Mouse (Mus musculus): ENCODE results near the gene Agtr1b. TPM values are rescaled to one million over a fixed set of nuclear protein-coding genes. Genes with fewer than 3 reads are reported as not detected.

The Agtr1b gene
- total RNA-seq (2021): not detected

DNA sequence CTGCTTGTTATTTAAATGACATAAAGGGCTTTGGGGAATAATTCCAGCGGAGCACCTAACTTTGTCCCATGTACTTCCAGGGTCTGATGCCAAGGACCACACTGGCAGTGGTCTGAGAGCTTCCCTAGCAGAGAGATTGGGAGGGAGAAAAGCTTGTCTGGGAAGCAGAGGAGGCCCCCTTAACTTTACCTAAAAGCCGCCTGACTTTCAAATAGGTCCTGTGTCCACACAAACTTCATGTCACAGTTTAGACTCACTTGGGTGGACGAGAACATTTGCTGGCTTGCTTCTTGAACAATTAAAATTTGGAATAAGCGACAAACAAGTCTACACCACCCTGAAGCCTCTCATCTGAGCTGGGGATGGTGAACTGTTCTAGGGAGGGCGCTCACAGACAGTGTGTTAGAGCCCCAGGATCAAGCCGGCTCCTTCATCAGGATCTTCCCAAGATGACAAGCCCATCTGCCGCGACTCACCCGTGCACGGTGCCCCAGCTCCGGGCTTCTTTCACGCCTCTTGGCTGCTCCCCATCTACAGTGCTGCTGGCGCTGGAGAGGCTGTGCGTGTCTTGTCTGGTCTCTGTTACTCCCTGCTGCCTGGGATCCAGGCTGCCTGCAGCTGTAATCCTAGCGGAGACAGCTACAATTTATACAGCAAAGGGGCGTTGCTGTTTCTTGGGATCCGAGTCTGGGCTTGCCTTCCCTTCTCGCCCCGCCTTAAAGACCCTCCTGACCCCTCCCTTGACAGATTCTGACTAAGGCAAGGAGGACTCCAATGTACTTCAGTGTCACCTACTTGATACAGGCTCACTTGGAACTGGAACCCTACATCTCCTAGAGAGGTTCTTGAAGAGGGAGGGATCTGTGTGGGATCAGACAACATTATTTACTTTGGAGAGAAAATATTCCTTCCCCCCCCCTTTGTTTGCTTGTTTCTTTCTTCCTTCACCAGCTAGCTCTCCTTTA is at the start of gene Agtr1b:
TSS of gene Agtr1b (minus strand) at position 620 of the 965 bp plus-strand sequence.
- DNase-seq: peak; percentile 1 to 2
- intact Hi-C loops (cut with DNase I): no loop called here

GRCm38 (mm10) chr3:20353598-20353997 is 13.4 kb downstream of the Agtr1b start:
- no peak for DNase-seq
- intact Hi-C loops (cut with DNase I): no loop called here

DNA sequence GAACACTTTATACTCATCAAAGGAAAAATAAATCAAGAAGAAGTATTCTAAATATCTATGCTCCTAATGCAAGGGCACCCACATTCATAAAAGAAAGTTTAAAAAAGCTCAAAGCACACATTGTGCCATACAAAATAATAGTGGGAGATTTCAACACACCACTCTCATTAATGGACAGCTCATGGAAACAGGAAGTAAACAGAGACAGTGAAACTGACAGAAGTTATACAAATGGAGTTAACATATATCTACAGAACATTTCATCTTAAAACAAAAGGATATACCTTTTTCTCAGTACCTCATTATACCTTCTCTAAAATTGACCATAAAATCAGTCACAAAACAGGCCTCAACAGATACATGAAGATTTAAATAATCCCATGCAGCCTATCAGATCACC is 18.8 kb downstream of the Agtr1b start:
- intact Hi-C loops (cut with DNase I): no loop called here

GRCm38 (mm10) chr3:20340402-20340801 is 26.6 kb downstream of the Agtr1b start:
- intact Hi-C loops (cut with DNase I): no loop called here
- DNase-seq: no peak

More for the DNA sequence above, 18.8 kb downstream of the Agtr1b start:
- no peak for DNase-seq

GRCm38 (mm10) chr3:20334681-20335080 is 32.3 kb downstream of the Agtr1b start:
- peak in 1 of 2 experiments; percentile 7 for DNase-seq

DNA sequence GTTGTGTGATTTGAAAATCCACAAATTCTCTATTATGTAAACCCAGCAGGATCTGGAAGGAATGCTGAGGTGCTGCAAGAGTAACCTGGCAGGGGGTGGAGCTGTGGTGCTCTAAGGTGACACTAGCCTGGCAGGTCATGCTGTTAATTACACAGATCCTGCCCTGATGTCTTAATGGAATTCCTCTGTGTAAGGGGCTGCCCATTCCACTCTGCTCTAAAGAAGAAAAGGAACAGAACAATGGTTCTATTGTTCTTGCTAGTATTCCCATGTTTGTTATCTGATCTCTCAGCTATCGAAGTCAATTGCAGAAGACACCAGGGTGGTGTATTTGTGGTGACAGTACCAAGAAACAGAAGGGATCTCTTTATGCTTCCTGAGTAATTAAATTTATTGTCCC is 49.7 kb downstream of the Agtr1b start:
- intact Hi-C loops (cut with DNase I): no loop called here
- DNase-seq: no peak

More at GRCm38 (mm10) chr3:20334681-20335080, 32.3 kb downstream of the Agtr1b start:
- intact Hi-C loops (cut with DNase I): no loop called here

- no peak for DNase-seq
- intact Hi-C loops (cut with DNase I): no loop called here
Measured at GRCm38 (mm10) chr3:20309142-20309541, 57.8 kb downstream of the Agtr1b start.

- intact Hi-C loops (cut with DNase I): no loop called here
- DNase-seq: no peak
Measured at GRCm38 (mm10) chr3:20307256-20307655, 59.7 kb downstream of the Agtr1b start.

GRCm38 (mm10) chr3:20304758-20305352 is 62.1 kb downstream of the Agtr1b start:
- intact Hi-C loops (cut with DNase I): no loop called here
- peak; percentile 7 to 10 for DNase-seq

DNA sequence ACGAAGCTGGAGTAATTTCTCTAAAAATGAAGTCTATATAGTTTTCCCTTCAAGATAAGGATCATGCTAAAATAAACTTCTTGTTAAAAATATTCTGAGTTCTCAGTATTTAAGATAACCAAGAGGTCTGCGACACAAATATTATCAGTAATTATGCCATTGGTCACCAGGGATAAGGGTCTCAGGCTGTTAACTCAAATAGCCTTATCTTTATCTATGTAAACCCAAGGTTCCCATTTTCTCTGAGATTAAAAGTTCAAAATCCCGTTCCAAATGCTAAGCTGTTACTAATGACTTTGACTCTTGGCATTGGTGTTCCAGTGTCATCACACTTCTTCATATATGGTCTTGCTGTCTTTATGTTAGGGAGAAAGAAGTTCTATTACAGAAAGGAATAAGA is 71.4 kb downstream of the Agtr1b start:
- intact Hi-C loops (cut with DNase I): no loop called here
- DNase-seq: no peak

GRCm38 (mm10) chr3:20294542-20295348 is 72.2 kb downstream of the Agtr1b start:
- intact Hi-C loops (cut with DNase I): no loop called here
- DNase-seq: no peak

DNA sequence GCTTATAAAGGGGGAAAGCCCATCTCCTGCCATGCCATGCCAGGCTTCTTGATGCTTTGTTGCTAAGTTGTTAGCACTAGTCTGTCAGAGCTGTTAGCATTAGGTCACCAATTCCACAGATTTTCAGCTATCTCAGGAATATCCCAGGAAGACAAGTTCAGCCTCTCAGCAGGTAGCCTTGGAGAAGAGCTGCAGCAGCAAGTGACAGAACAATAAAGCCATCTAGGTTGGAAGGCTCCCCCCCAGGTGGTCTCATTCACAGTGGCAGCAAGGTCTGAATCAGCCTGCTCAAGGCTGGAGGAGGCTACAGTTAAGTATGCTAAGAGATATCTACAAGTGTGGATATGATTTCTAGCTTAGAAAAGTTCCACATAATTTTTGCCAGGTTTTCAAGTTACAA is 75.6 kb downstream of the Agtr1b start:
- no peak for DNase-seq
- intact Hi-C loops (cut with DNase I): no loop called here

DNA sequence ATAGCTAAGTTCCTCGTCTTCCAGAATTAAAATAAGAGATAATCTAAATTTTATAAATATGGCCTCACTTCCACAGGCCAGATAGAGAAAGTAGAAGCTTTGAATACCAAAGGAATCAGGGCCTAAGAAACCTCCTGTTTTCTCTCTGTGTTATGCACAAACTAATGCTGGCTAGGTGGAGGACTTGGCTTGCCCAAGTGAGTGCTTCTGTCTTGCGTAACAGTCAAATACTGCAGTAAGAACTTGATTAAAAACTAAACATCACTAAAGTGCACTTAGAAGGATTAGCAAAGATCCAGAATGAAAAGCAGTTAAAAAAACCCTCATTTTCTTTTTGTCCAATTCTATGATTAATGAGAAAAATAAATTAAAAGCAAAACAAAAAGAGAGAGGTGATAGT is 78.2 kb downstream of the Agtr1b start:
- DNase-seq: no peak
- intact Hi-C loops (cut with DNase I): no loop called here

DNA sequence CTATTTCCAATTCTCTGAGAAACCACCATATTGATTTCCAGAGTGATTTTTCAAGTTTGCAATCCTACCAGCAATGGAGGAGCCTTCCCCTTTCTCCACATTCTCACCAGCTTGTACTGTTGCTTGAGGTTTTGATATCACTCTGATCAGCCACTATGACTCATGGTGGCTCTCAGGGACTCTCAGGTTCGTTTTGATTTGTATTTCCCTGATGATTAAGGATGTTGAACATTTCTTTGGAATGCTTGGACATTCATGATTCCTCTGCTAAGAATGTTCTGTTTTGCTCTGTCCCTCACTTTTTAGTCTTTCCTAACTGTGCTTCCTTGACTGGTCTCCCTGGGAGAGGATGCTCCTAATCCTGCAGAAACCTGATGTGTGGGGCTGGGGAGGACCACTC is 85.2 kb downstream of the Agtr1b start:
- intact Hi-C loops (cut with DNase I): no loop called here

DNA sequence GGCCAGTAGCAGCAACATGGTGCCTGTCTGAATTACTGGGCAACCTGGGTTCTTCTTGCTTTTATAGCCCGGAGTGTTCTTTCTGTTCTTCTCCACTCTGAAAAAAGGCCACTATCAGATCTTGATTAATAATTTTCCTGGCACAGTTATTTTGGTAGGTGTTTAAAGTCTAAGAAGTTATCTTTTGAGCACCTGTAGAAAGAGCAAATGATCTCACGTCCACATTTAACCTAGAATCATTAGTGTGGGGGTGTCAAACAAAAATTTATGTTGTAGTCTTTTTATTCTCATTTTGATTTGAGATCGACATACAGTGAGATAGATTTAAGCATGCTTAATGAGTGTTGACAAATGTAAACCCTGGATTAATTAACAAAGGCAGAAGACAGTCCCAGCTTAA is 91.3 kb downstream of the Agtr1b start, which contains the start of gene Cpb1:
TSS of gene Cpb1 (minus strand) at position 101 of the 400 bp plus-strand sequence.
- intact Hi-C loops (cut with DNase I): no loop called here
- DNase-seq: no peak

More for the DNA sequence above, 85.2 kb downstream of the Agtr1b start:
- DNase-seq: no peak

Other genes starting within 250 kb of the Agtr1b start
- 100 to 1,000 TPM; 135 to 143 TPM for gene Gyg, start 211.9 kb downstream of the Agtr1b start, total RNA-seq (2021)
- gene Cpa3, start 125.0 kb downstream of the Agtr1b start, total RNA-seq (2021): 1 to 10 TPM; 4.0 to 5.2 TPM
- gene Cpb1, start 91.4 kb downstream of the Agtr1b start, total RNA-seq (2021): not detected